ENCODE assay signal across 9 mouse cellular contexts in the genomic region with DNA sequence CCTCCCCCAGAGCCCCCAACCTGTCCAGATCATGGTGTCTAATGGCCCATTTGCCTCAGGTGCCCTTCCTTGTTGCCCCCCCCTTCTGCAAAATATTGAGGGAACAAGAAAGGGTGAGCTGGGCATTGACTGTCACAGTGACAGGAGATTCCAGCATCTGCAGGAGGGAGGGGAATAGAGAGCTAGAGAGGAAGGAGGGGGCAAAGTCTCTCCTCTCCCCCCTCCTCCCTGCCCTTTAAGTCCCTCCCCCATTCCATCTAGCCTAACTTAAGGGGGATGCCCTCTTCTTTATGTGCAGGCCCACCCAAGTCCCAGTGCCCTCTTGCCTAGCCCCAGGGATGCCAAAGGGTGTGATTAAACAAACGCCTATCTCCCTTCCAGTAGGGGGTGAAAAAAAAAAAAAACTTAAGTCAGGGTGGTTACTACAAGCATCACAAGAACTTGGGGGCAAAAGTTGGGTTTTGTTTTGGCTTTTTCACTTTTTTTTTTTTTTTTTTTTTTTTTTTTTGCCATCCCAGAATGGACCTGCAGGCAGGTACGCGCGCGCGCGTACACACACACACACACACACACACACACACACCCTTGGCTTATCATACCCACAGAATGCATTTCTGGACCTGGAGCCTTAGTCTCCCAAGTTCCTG.
DNase-seq lines count a peak whose midpoint lies in the region; ATAC-seq lines count a peak whose summit lies in the region.
"Had no signal": no experiment of that assay in that cellular context is flagged by ENCODE, and none has a peak within 500 bp of the region (broad histone marks: within the 10 kb centered on the region; RNA-seq: fewer than 3 reads in every experiment).

No protein-coding gene starts in this region.

- no peak overlapping the region for H3K4me2 ChIP-seq in liver, embryonic 11.5 days
- H3K4me2 ChIP-seq in hindbrain, embryonic 14.5 days (replicated peaks), result peak overlapping the region; percentile 86
- peak overlapping the region; percentile 79 for H3K4me2 ChIP-seq in neural tube, embryonic 13.5 days

- no peaks in the 10 kb centered on the region for H3K9me3 ChIP-seq in liver, embryonic 11.5 days (ENCODE audit: control insufficient read depth, low read length)
- no peaks in the 10 kb centered on the region for H3K9me3 ChIP-seq in hindbrain, embryonic 14.5 days (ENCODE audit: control insufficient read depth, low read length)
- no peaks in the 10 kb centered on the region for H3K9me3 ChIP-seq in neural tube, embryonic 13.5 days

- peaks cover 98% of the 10 kb centered on the region for H3K27me3 ChIP-seq in liver, embryonic 11.5 days (replicated peaks; ENCODE audit: control insufficient read depth, insufficient read depth, low read length)
- H3K27me3 ChIP-seq in hindbrain, embryonic 14.5 days (ENCODE audit: control insufficient read depth, insufficient read depth, low read length), result peaks cover 72% of the 10 kb centered on the region
- H3K27me3 ChIP-seq in neural tube, embryonic 13.5 days, result peaks cover 88% of the 10 kb centered on the region

- peak; percentile 57 for DNase-seq in cerebellum, adult 11-12 months
- peak; percentile 30 for DNase-seq in liver, embryonic 11.5 days (ENCODE audit: low spot score)
- DNase-seq in liver, result no peak
- DNase-seq in hindbrain, embryonic 14.5 days (ENCODE audit: low spot score), result no peak
- DNase-seq in spleen, postnatal 4 days (ENCODE audit: low spot score in 2 of 2), result no peak
- no peak for DNase-seq in thymus, postnatal 10 days (ENCODE audit: low spot score in 2 of 2)
- DNase-seq: thymus, postnatal 25 days had no signal

- H3K36me3 ChIP-seq in liver, embryonic 11.5 days (ENCODE audit: control insufficient read depth, insufficient read depth, low read length), result no peaks in the 10 kb centered on the region
- H3K36me3 ChIP-seq in hindbrain, embryonic 14.5 days (replicated peaks; ENCODE audit: control insufficient read depth, insufficient read depth), result no peaks in the 10 kb centered on the region
- no peaks in the 10 kb centered on the region for H3K36me3 ChIP-seq in neural tube, embryonic 13.5 days

- ATAC-seq in cerebellum, adult (ENCODE audit: insufficient number of reproducible peaks, low FRiP score, low TSS enrichment), result no peak
- ATAC-seq in liver, embryonic 11.5 days (replicated peaks; ENCODE audit: low FRiP score), result no peak
- ATAC-seq in hindbrain, embryonic 14.5 days (ENCODE audit: low FRiP score), result no peak
- ATAC-seq in neural tube, embryonic 13.5 days (ENCODE audit: low read depth), result no peak

- 2% methylated on average over 7 of the region's 7 CpGs for WGBS in liver, embryonic 11.5 days
- 0% methylated on average over 7 of the region's 7 CpGs for WGBS in hindbrain, embryonic 14.5 days
- 0% methylated on average over 7 of the region's 7 CpGs for WGBS in neural tube, embryonic 13.5 days

- H3K4me1 ChIP-seq in liver, embryonic 11.5 days (replicated peaks; ENCODE audit: control insufficient read depth, insufficient read depth, low read length), result no peaks in the 10 kb centered on the region; the same call in 1 of the 2 replicates
- H3K4me1 ChIP-seq in hindbrain, embryonic 14.5 days (replicated peaks; ENCODE audit: control insufficient read depth, insufficient read depth, low read length), result peaks cover 34% of the 10 kb centered on the region; the same call in 1 of the 2 replicates
- peaks cover 60% of the 10 kb centered on the region for H3K4me1 ChIP-seq in neural tube, embryonic 13.5 days (replicated peaks)

- H3K4me3 ChIP-seq in liver, embryonic 11.5 days (ENCODE audit: low read depth, low read length), result no peak overlapping the region
- peak overlapping the region; percentile 48 for H3K4me3 ChIP-seq in hindbrain, embryonic 14.5 days (replicated peaks; ENCODE audit: low read length)
- peak overlapping the region; percentile 45 for H3K4me3 ChIP-seq in neural tube, embryonic 13.5 days

- H3K27ac ChIP-seq in liver, embryonic 11.5 days (ENCODE audit: low read depth, low read length), result no peak overlapping the region
- H3K27ac ChIP-seq in hindbrain, embryonic 14.5 days, result no peak overlapping the region
- no peak overlapping the region for H3K27ac ChIP-seq in neural tube, embryonic 13.5 days (replicated peaks)

- H3K9ac ChIP-seq in liver, embryonic 11.5 days (ENCODE audit: low read depth, low read length), result no peak overlapping the region
- H3K9ac ChIP-seq in hindbrain, embryonic 14.5 days, result no peak overlapping the region
- H3K9ac ChIP-seq in neural tube, embryonic 13.5 days, result 0 out of 2 replicates have a peak overlapping the region, but pooled peaks have one; percentile 38

Comparison
In these comparisons a context has a peak if more than half of its experiments do, and no peak if none do; other contexts are left out.
1. DNase-seq: peak in cerebellum, adult 11-12 months (single experiment) and liver, embryonic 11.5 days (single experiment); none in liver (single experiment), hindbrain, embryonic 14.5 days (single experiment), spleen, postnatal 4 days (0 of 2) and thymus, postnatal 10 days (0 of 2).